Mouse (Mus musculus) midbrain, embryonic 10.5 days (tissue): ENCODE data around the gene Grk3. TPM values are rescaled to one million over a fixed set of nuclear protein-coding genes. Genes with fewer than 3 reads are reported as not detected.
A peak's percentile ranks its signal among the peaks of the same experiment; 100 is the strongest.

Source experiments
- DNase-seq: peaks from one replicate; pipeline ENCODE4 v3.0.0-alpha.2; 2017; ENCODE audit warnings: low spot score
- H3K27ac ChIP-seq: fragments of 300-500 bp; sonication (generic); replicated peaks from 2 replicates; pipeline ENCODE4 v1.5.1; 2016; ENCODE audit warnings: mild to moderate bottlenecking
- H3K27me3 ChIP-seq: fragments of 300-500 bp; sonication (generic); 2 replicates; pipeline ENCODE4 v1.6.1; 2016; ENCODE audit warnings: low read depth, mild to moderate bottlenecking; ENCODE audit not compliant: poor library complexity, severe bottlenecking
- H3K36me3 ChIP-seq: fragments of 300-500 bp; sonication (generic); 2 replicates; pipeline ENCODE4 v1.6.1; 2016; ENCODE audit warnings: mild to moderate bottlenecking, moderate library complexity
- H3K4me1 ChIP-seq: fragments of 300-500 bp; sonication (generic); 2 replicates; pipeline ENCODE4 v1.6.1; 2016
- H3K4me3 ChIP-seq: fragments of 300-500 bp; sonication (generic); 2 replicates; pipeline ENCODE4 v1.5.1; 2016; ENCODE audit warnings: mild to moderate bottlenecking, moderate library complexity
- H3K9me3 ChIP-seq: fragments of 300-500 bp; sonication (generic); replicated peaks from 2 replicates; pipeline ENCODE4 v1.6.1; 2016; ENCODE audit warnings: mild to moderate bottlenecking
- WGBS: fragments of 180-500 bp; shearing (Covaris S2); methylation state at CpG from one replicate; pipeline ENCODE4 v1.1.7; 2016; 5-methylcytosine and 5-hydroxymethylcytosine counted together
- polyA plus RNA-seq: library from polyadenylated mRNA; unstranded; fragments of >200 nt; fragmentation: Nextera tagmentation; extraction: Ambion mirVana; gene quantifications from 2 replicates; pipeline ENCODE4 v1.2.1, GENCODE M21; 2016

Grk3 gene
- polyA plus RNA-seq, 1 experiment from 2014 or later = 5.2 TPM

GRCm38 (mm10) chr5:112924806-112925205 is 90.8 kb downstream of the Grk3 start:
- 92% methylated on average over 8 of the region's 8 CpGs for WGBS
- no peak overlapping the region for H3K27ac ChIP-seq
- H3K4me3 ChIP-seq = no peak overlapping the region
- H3K4me1 ChIP-seq = peaks cover 19% of the 10 kb centered on the region
- H3K9me3 ChIP-seq = no peaks in the 10 kb centered on the region
- no peaks in the 10 kb centered on the region for H3K27me3 ChIP-seq
- no peaks in the 10 kb centered on the region for H3K36me3 ChIP-seq
- no peak for DNase-seq

DNA sequence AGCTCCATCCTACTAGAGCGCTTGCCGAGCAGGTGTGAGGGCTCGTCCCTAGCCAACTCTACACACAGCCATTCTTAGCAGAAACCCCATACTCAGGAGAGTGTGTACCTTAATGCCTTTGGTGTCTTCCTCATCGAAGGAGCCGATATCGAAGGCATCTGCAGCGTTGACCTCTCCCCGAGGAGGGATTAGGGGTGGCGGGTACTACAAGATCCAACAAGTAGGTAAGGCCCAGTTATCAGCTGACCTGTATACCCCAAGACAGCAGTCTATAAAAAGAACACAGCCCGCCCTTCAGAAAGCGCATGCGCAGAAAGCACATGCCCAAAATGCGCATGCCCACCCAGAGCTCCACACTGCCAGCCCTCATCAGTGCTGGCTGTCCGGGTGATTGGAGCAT is 91.8 kb downstream of the Grk3 start:
- H3K9me3 ChIP-seq = no peaks in the 10 kb centered on the region

GRCm38 (mm10) chr5:112921914-112922313 is 93.7 kb downstream of the Grk3 start:
- no peaks in the 10 kb centered on the region for H3K9me3 ChIP-seq
- H3K27me3 ChIP-seq = no peaks in the 10 kb centered on the region
- no peak overlapping the region for H3K4me3 ChIP-seq
- peaks cover 5% of the 10 kb centered on the region for H3K4me1 ChIP-seq
- no peak for DNase-seq
- no peak overlapping the region for H3K27ac ChIP-seq
- H3K36me3 ChIP-seq = no peaks in the 10 kb centered on the region

More for the DNA sequence above, 91.8 kb downstream of the Grk3 start:
- no peak for DNase-seq
- H3K36me3 ChIP-seq = no peaks in the 10 kb centered on the region
- H3K27ac ChIP-seq = no peak overlapping the region
- H3K4me1 ChIP-seq = peaks cover 19% of the 10 kb centered on the region
- no peaks in the 10 kb centered on the region for H3K27me3 ChIP-seq
- 95% methylated on average over 14 of the region's 14 CpGs for WGBS
- H3K4me3 ChIP-seq = no peak overlapping the region

- no peaks in the 10 kb centered on the region for H3K9me3 ChIP-seq
- no peaks in the 10 kb centered on the region for H3K36me3 ChIP-seq
- DNase-seq = no peak
- WGBS = 80% methylated on average over 5 of the region's 5 CpGs
- no peak overlapping the region for H3K4me3 ChIP-seq
- no peaks in the 10 kb centered on the region for H3K27me3 ChIP-seq
- H3K27ac ChIP-seq = peak overlapping the region; percentile 30; the same call in 1 of the 2 replicates
- H3K4me1 ChIP-seq = peaks cover 31% of the 10 kb centered on the region
These were observed 105.2 kb downstream of the Grk3 start for GRCm38 (mm10) chr5:112910381-112910780.

GRCm38 (mm10) chr5:112908169-112908614 is 107.4 kb downstream of the Grk3 start:
- Histone ChIP-seq H3K4me1 (peaks cover 26% of the 10 kb centered on the region), H3K36me3 (no peaks in the 10 kb centered on the region), H3K9me3 (no peaks in the 10 kb centered on the region), H3K27ac (no peak overlapping the region), H3K27me3 (no peaks in the 10 kb centered on the region), H3K4me3 (no peak overlapping the region)
- no peak for DNase-seq
- 56% methylated on average over 2 of the region's 2 CpGs for WGBS

GRCm38 (mm10) chr5:112907504-112907903 is 108.1 kb downstream of the Grk3 start:
- Histone ChIP-seq H3K36me3 (no peaks in the 10 kb centered on the region), H3K9me3 (no peaks in the 10 kb centered on the region), H3K4me1 (peaks cover 26% of the 10 kb centered on the region), H3K4me3 (no peak overlapping the region), H3K27me3 (no peaks in the 10 kb centered on the region), H3K27ac (no peak overlapping the region)
- WGBS = 81% methylated on average over 6 of the region's 6 CpGs
- no peak for DNase-seq

GRCm38 (mm10) chr5:112895674-112896654 is 119.6 kb downstream of the Grk3 start, which contains the start of gene Myo18b:
Myo18b (minus strand) TSS chr5:112896362.
- H3K4me1 ChIP-seq = peaks cover 8% of the 10 kb centered on the region
- WGBS = 78% methylated on average over 17 of the region's 17 CpGs
- H3K9me3 ChIP-seq = no peaks in the 10 kb centered on the region
- no peak for DNase-seq
- no peaks in the 10 kb centered on the region for H3K36me3 ChIP-seq
- no peaks in the 10 kb centered on the region for H3K27me3 ChIP-seq
- H3K4me3 ChIP-seq = no peak within 1 kb of the TSS
- peak within 1 kb of the TSS; percentile 38; the same call in 1 of the 2 replicates for H3K27ac ChIP-seq

DNA sequence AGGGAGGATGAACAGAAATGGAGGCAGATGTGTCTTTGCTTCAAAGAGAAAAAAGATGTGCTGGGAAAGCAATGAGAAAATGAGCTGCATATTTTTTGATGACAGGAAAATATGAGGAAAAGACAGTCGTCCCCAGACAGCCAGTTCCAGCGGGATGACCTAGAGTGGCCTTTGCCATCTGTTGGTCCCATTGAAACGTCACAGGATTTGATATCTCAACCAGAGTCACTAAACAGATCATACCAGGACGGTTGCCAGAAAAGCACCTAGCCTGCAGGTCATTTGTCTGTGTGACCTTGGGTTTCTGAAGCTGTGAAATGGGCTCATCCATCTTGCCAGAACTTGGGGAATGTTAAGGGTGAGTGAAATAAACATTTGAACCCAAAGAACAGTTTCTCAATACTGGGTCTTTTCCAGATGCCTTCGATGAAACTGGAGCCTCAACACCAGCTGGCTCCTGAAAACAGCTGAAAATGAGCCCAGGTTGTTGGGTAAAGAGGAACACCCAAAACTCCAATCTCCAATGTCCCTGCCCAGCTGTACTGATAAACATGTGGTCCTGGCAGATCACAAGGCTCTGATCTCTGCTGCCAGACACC is 122.0 kb downstream of the Grk3 start:
- 85% methylated on average over 5 of the region's 5 CpGs for WGBS
- H3K27me3 ChIP-seq = no peaks in the 10 kb centered on the region

GRCm38 (mm10) chr5:112892411-112892810 is 123.2 kb downstream of the Grk3 start:
- no peak for DNase-seq
- Histone ChIP-seq H3K27ac (no peak overlapping the region), H3K4me1 (peaks cover 10% of the 10 kb centered on the region), H3K27me3 (no peaks in the 10 kb centered on the region), H3K9me3 (no peaks in the 10 kb centered on the region), H3K36me3 (no peaks in the 10 kb centered on the region), H3K4me3 (no peak overlapping the region)

More for the DNA sequence above, 122.0 kb downstream of the Grk3 start:
- DNase-seq = no peak
- Histone ChIP-seq H3K4me3 (no peak overlapping the region), H3K9me3 (no peaks in the 10 kb centered on the region), H3K36me3 (no peaks in the 10 kb centered on the region), H3K4me1 (peaks cover 8% of the 10 kb centered on the region), H3K27ac (no peak overlapping the region)

DNA sequence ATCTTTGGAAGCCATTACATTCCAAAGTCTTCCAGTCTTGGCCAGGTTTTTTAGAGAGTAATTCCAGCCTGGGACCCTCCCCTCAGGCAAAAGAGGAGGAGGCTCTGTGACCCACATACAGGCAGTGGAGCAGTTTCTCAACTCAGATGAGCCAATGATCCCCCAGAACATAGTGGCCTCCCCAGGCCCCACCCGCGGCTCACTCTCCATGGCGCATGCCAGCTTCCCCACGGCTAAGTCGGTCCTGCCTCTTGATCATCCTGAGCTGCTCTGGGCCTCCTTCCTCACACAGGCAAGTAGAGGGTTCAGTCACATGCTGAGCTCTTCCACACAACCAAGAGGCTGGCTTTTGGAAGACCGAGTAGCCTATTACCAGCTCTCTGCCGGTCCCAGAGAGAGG is 126.9 kb downstream of the Grk3 start:
- WGBS = 63% methylated on average over 7 of the region's 7 CpGs
- Histone ChIP-seq H3K27ac (no peak overlapping the region), H3K27me3 (no peaks in the 10 kb centered on the region), H3K4me3 (no peak overlapping the region), H3K9me3 (no peaks in the 10 kb centered on the region), H3K4me1 (peaks cover 13% of the 10 kb centered on the region), H3K36me3 (no peaks in the 10 kb centered on the region)
- no peak for DNase-seq

DNA sequence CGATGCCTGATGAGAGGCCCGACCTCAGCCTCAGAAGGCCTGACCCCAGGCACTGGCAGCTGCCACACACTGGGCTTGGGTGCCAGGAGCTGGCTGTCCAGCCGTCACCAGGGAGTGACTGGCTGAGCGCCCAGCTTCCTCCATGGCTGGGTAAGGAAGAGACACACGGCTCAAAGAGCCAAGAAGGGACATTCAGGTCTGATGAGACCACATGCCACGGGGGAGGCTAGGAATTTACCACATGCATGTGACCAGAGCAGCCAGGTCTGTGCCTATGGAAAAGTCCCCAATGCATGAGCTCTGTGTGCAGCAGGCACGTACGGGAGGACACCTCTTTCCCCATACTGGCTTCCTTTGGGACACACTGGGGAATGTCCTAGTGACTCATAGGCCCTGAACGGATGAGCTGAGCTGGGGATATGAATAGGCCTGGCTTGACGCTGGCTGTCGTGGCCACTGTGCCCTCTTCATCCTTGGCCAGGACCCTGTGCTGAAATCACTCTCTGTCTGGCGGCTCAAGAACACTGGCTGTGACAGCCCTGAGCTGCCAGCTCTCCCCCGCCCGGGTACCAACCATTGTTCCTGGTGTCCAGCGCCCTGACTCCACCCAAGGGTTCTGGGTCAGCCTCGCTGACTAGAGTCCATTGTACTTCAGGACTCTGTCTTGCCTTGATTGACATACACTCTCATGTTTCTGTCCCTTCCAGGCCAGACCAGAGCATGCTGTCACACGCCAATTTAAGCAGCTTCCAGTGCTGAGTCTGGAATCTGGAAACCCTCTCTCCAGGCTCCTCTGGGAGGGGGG is 128.7 kb downstream of the Grk3 start:
- no peaks in the 10 kb centered on the region for H3K27me3 ChIP-seq
- H3K27ac ChIP-seq = peak overlapping the region; percentile 67
- H3K9me3 ChIP-seq = no peaks in the 10 kb centered on the region
- no peak overlapping the region for H3K4me3 ChIP-seq
- DNase-seq = no peak
- peaks cover 13% of the 10 kb centered on the region for H3K4me1 ChIP-seq
- no peaks in the 10 kb centered on the region for H3K36me3 ChIP-seq
- WGBS = 73% methylated on average over 17 of the region's 17 CpGs

- Histone ChIP-seq H3K27ac (peak overlapping the region; percentile 38; the same call in 1 of the 2 replicates), H3K36me3 (no peaks in the 10 kb centered on the region)
- no peak for DNase-seq
These were observed 138.0 kb downstream of the Grk3 start for GRCm38 (mm10) chr5:112877391-112878115.

More at GRCm38 (mm10) chr5:112877391-112878115, 138.0 kb downstream of the Grk3 start:
- H3K4me1 ChIP-seq = peaks cover 14% of the 10 kb centered on the region
- H3K27me3 ChIP-seq = peaks cover 29% of the 10 kb centered on the region
- no peaks in the 10 kb centered on the region for H3K9me3 ChIP-seq
- 57% methylated on average over 14 of the region's 14 CpGs for WGBS
- no peak overlapping the region for H3K4me3 ChIP-seq
